Comparison of ENCODE assay signal across 47 mouse cellular contexts in genomic region chr3:88106126-88106525, GRCm38 (mm10). TPM values are rescaled to one million over a fixed set of nuclear protein-coding genes. Genes with fewer than 3 reads are reported as not detected.
"Had no signal": no experiment of that assay in that cellular context is flagged by ENCODE, and none has a peak within 500 bp of the region (broad histone marks: within the 10 kb centered on the region; RNA-seq: fewer than 3 reads in every experiment).

No protein-coding gene starts in this region.

- H3K9ac ChIP-seq: limb, embryonic 12.5 days; limb, embryonic 13.5 days; limb, embryonic 15.5 days; liver, embryonic 12.5 days; liver, embryonic 13.5 days; liver, embryonic 14.5 days; liver, embryonic 15.5 days; liver, postnatal 0 days; lung, embryonic 14.5 days; lung, embryonic 15.5 days; midbrain, embryonic 12.5 days; midbrain, embryonic 13.5 days; midbrain, embryonic 15.5 days; neural tube, embryonic 12.5 days; neural tube, embryonic 13.5 days had no signal

- H3K36me3 ChIP-seq: midbrain, embryonic 15.5 days had no signal

- H3K27me3 ChIP-seq: limb, embryonic 12.5 days; limb, embryonic 13.5 days; limb, embryonic 15.5 days; liver, embryonic 12.5 days; liver, embryonic 13.5 days; liver, embryonic 15.5 days; lung, embryonic 15.5 days; megakaryocyte, embryonic 14.5 days; midbrain, embryonic 12.5 days; midbrain, embryonic 13.5 days; midbrain, embryonic 15.5 days; neural tube, embryonic 12.5 days; neural tube, embryonic 13.5 days had no signal

- DNase-seq: left cerebral cortex, postnatal 4 days; liver; liver, embryonic 13.5 days; liver, postnatal 0 days; lung, adult 18-20 months; lung, adult 2 months; lung, embryonic 14.5 days; lung, postnatal 10 days; lung, postnatal 14 days; lung, postnatal 36 days; lung, postnatal 4 days; midbrain, embryonic 14.5 days had no signal

- H3K27ac ChIP-seq: limb, embryonic 10.5 days; limb, embryonic 12.5 days; limb, embryonic 13.5 days; limb, embryonic 15.5 days; liver, embryonic 12.5 days; liver, embryonic 13.5 days; liver, embryonic 14.5 days; liver, embryonic 15.5 days; lung, embryonic 15.5 days; macrophage; midbrain, embryonic 10.5 days; midbrain, embryonic 12.5 days; midbrain, embryonic 13.5 days; midbrain, embryonic 15.5 days; neural tube, embryonic 12.5 days; neural tube, embryonic 13.5 days had no signal

- ATAC-seq: liver, embryonic 12.5 days; liver, postnatal 0 days; lung, postnatal 0 days; midbrain, embryonic 13.5 days; midbrain, embryonic 15.5 days; midbrain, embryonic 16.5 days had no signal

- H3K4me1 ChIP-seq: limb, embryonic 12.5 days; limb, embryonic 13.5 days; limb, embryonic 15.5 days; liver, embryonic 12.5 days; liver, embryonic 13.5 days; liver, embryonic 15.5 days; lung, embryonic 15.5 days; midbrain, embryonic 10.5 days; midbrain, embryonic 12.5 days; midbrain, embryonic 13.5 days; midbrain, embryonic 15.5 days; neural tube, embryonic 12.5 days; neural tube, embryonic 13.5 days had no signal

- H3K9me3 ChIP-seq: limb, embryonic 10.5 days; limb, embryonic 12.5 days; limb, embryonic 13.5 days; limb, embryonic 15.5 days; liver, embryonic 12.5 days; liver, embryonic 13.5 days; liver, embryonic 15.5 days; lung, embryonic 15.5 days; megakaryocyte, embryonic 14.5 days; midbrain, embryonic 10.5 days; midbrain, embryonic 12.5 days; midbrain, embryonic 13.5 days; midbrain, embryonic 15.5 days; neural tube, embryonic 12.5 days; neural tube, embryonic 13.5 days had no signal

- H3K4me3 ChIP-seq: limb, embryonic 10.5 days; limb, embryonic 12.5 days; limb, embryonic 13.5 days; limb, embryonic 15.5 days; liver, embryonic 12.5 days; liver, embryonic 13.5 days; liver, embryonic 15.5 days; lung, embryonic 15.5 days; megakaryocyte, embryonic 14.5 days; midbrain, embryonic 10.5 days; midbrain, embryonic 12.5 days; midbrain, embryonic 13.5 days; midbrain, embryonic 15.5 days; myocyte; neural tube, embryonic 12.5 days; neural tube, embryonic 13.5 days had no signal

RNA-seq across cellular contexts. Expression of gene Iqgap3, which starts 24.4 kb away (rescaled TPM):
- total RNA-seq: monocyte, adult 5-6 weeks had no signal

RNA-seq across cellular contexts. Expression of gene Ttc24, which starts 28.0 kb away (rescaled TPM):
- total RNA-seq: left cerebral cortex, postnatal 14 days; left cerebral cortex, postnatal 25 days; left cerebral cortex, postnatal 36 days; left cerebral cortex, postnatal 4 days; liver, adult 2 months; megakaryocyte progenitor cell, adult 5-6 weeks; megakaryocyte, adult 5-6 weeks; megakaryocyte-erythroid progenitor cell, adult 5-6 weeks; midbrain, postnatal 0 days; monocyte, adult 5-6 weeks had no signal
- polyA plus RNA-seq: limb, embryonic 10.5 days; limb, embryonic 11.5 days; limb, embryonic 12.5 days; limb, embryonic 13.5 days; limb, embryonic 14.5 days; limb, embryonic 15.5 days; liver, adult 2 months; liver, embryonic 11.5 days; liver, embryonic 12.5 days; liver, embryonic 13.5 days; liver, embryonic 14.5 days; liver, embryonic 15.5 days; liver, embryonic 16.5 days; liver, postnatal 0 days; lung, adult 2 months; lung, embryonic 14.5 days; lung, embryonic 15.5 days; lung, embryonic 16.5 days; lung, postnatal 0 days; macrophage; midbrain, embryonic 10.5 days; midbrain, embryonic 11.5 days; midbrain, embryonic 12.5 days; midbrain, embryonic 13.5 days; midbrain, embryonic 14.5 days; midbrain, embryonic 15.5 days; midbrain, embryonic 16.5 days; midbrain, postnatal 0 days; myocyte; neural tube, embryonic 11.5 days; neural tube, embryonic 12.5 days; neural tube, embryonic 13.5 days had no signal
